Mouse (Mus musculus): ENCODE data around the gene Nlgn1.

Gene Nlgn1

GRCm38 (mm10) chr3:25830237-25830636 lies 502.0 kb downstream of the Nlgn1 start:
- DNase-seq (ENCODE audit: low read depth, low spot score), result no peak

- no peak for DNase-seq (ENCODE audit: low read depth, low spot score)
These were observed 518.9 kb downstream of the Nlgn1 start for GRCm38 (mm10) chr3:25813368-25813767.

GRCm38 (mm10) chr3:25807559-25807958 lies 524.7 kb downstream of the Nlgn1 start:
- DNase-seq (ENCODE audit: low read depth, low spot score), result no peak

- DNase-seq (ENCODE audit: low read depth, low spot score), result no peak
These were observed 550.6 kb downstream of the Nlgn1 start for GRCm38 (mm10) chr3:25781651-25782050.

- no peak for DNase-seq (ENCODE audit: low read depth, low spot score)
These were observed 556.8 kb downstream of the Nlgn1 start for GRCm38 (mm10) chr3:25775437-25775836.

- no peak for DNase-seq (ENCODE audit: low read depth, low spot score)
These were observed 558.4 kb downstream of the Nlgn1 start for GRCm38 (mm10) chr3:25773908-25774307.

- DNase-seq (ENCODE audit: low read depth, low spot score), result no peak
These were observed 558.8 kb downstream of the Nlgn1 start for GRCm38 (mm10) chr3:25773467-25773866.

GRCm38 (mm10) chr3:25763689-25764088 lies 568.6 kb downstream of the Nlgn1 start:
- DNase-seq (ENCODE audit: low read depth, low spot score), result no peak

GRCm38 (mm10) chr3:25757813-25758212 lies 574.4 kb downstream of the Nlgn1 start:
- no peak for DNase-seq (ENCODE audit: low read depth, low spot score)

GRCm38 (mm10) chr3:25724111-25724510 lies 608.1 kb downstream of the Nlgn1 start:
- DNase-seq (ENCODE audit: low read depth, low spot score), result no peak

- DNase-seq (ENCODE audit: low read depth, low spot score), result no peak
These were observed 610.8 kb downstream of the Nlgn1 start for GRCm38 (mm10) chr3:25721464-25721863.

- no peak for DNase-seq (ENCODE audit: low read depth, low spot score)
These were observed 624.9 kb downstream of the Nlgn1 start for GRCm38 (mm10) chr3:25707380-25707779.

- no peak for DNase-seq (ENCODE audit: low read depth, low spot score)
These were observed 635.0 kb downstream of the Nlgn1 start for GRCm38 (mm10) chr3:25697231-25697630.

GRCm38 (mm10) chr3:25688789-25689464 lies 643.3 kb downstream of the Nlgn1 start:
- no peak for DNase-seq (ENCODE audit: low read depth, low spot score)

GRCm38 (mm10) chr3:25683696-25684095 lies 648.6 kb downstream of the Nlgn1 start:
- DNase-seq (ENCODE audit: low read depth, low spot score), result no peak

GRCm38 (mm10) chr3:25679373-25679772 lies 652.9 kb downstream of the Nlgn1 start:
- DNase-seq (ENCODE audit: low read depth, low spot score), result no peak

- DNase-seq (ENCODE audit: low read depth, low spot score), result no peak
These were observed 656.4 kb downstream of the Nlgn1 start for GRCm38 (mm10) chr3:25675888-25676287.

- DNase-seq (ENCODE audit: low read depth, low spot score), result peak; percentile 18
These were observed 657.2 kb downstream of the Nlgn1 start for GRCm38 (mm10) chr3:25675069-25675468.

- no peak for DNase-seq (ENCODE audit: low read depth, low spot score)
These were observed 658.9 kb downstream of the Nlgn1 start for GRCm38 (mm10) chr3:25673408-25673807.

- no peak for DNase-seq (ENCODE audit: low read depth, low spot score)
These were observed 659.5 kb downstream of the Nlgn1 start for GRCm38 (mm10) chr3:25672779-25673178.

- DNase-seq (ENCODE audit: low read depth, low spot score), result no peak
These were observed 668.8 kb downstream of the Nlgn1 start for GRCm38 (mm10) chr3:25663464-25663863.

GRCm38 (mm10) chr3:25660285-25660684 lies 672.0 kb downstream of the Nlgn1 start:
- DNase-seq (ENCODE audit: low read depth, low spot score), result no peak

- no peak for DNase-seq (ENCODE audit: low read depth, low spot score)
These were observed 674.3 kb downstream of the Nlgn1 start for GRCm38 (mm10) chr3:25658006-25658405.

GRCm38 (mm10) chr3:25657074-25657473 lies 675.2 kb downstream of the Nlgn1 start:
- DNase-seq (ENCODE audit: low read depth, low spot score), result no peak
